Comparison of ENCODE assay signal across 9 mouse cellular contexts in the genomic region with DNA sequence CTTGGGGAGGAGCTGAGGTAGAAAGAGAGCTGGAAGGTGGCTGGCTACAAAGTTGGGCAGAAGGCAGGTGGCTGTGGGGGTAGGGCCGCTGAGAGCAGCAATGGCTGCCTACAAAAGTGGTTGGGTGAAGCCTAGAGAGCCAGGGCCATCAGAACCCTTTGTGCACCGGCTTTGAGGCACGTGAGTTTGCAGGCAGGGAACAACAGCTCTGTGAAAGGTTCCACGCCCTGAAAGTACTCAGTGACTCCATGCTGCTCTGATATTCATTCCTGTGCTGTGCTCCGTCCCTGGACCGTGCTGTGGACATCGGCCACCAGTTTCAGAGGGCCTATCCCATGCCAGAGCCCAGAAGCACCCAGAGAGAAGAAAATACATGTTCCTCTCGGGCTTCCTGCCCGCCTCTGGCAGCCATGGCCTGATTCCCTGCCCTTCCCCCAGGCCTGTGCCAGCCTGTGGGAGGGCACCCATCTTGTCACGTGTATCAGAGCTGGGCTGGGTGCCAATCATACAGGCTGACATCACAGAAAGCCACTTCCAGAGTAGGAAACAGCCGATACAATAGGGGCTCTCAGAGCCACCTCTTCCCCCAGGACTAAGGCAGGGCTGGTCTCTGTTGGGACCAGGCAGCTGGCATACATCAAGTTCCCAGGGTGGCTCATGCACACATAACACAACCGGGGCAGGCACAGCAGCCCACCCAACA.
DNase-seq lines count a peak whose midpoint lies in the region; ATAC-seq lines count a peak whose summit lies in the region.
"Had no signal": no experiment of that assay in that cellular context is flagged by ENCODE, and none has a peak within 500 bp of the region (broad histone marks: within the 10 kb centered on the region; RNA-seq: fewer than 3 reads in every experiment).

No protein-coding gene starts in this region.

- peaks cover 3% of the 10 kb centered on the region; the same call in 1 of the 2 replicates for H3K4me1 ChIP-seq in kidney, embryonic 15.5 days
- H3K4me1 ChIP-seq: megakaryocyte, embryonic 14.5 days had no signal

- 76% methylated on average over 12 of the region's 12 CpGs for WGBS in kidney, embryonic 15.5 days

- H3K27ac ChIP-seq in kidney, embryonic 15.5 days, result no peak overlapping the region

- ATAC-seq in kidney, embryonic 15.5 days (replicated peaks; ENCODE audit: low FRiP score), result peak; percentile 48; the same call in 1 of the 2 replicates
- no peak for ATAC-seq in megakaryocyte, adult 5-6 weeks (ENCODE audit: poor library complexity, severe bottlenecking)

- H3K9ac ChIP-seq in kidney, embryonic 15.5 days, result no peak overlapping the region

- H3K4me2 ChIP-seq in kidney, embryonic 15.5 days, result no peak overlapping the region

- DNase-seq in adrenal gland, postnatal 10 days, result peak; percentile 82
- peak; percentile 65 to 80 for DNase-seq in cerebellum, postnatal 25 days
- peak; percentile 49 to 74 for DNase-seq in heart, adult 9 months (ENCODE audit: low spot score in 2 of 2)
- peak; percentile 97 for DNase-seq in left cerebral cortex, postnatal 4 days
- peak; percentile 76 for DNase-seq in retina, postnatal 7 days (ENCODE audit: low read depth, low spot score)
- DNase-seq in thymus, postnatal 4 days, result no peak

- peaks cover 15% of the 10 kb centered on the region for H3K27me3 ChIP-seq in kidney, embryonic 15.5 days

- no peak overlapping the region for H3K4me3 ChIP-seq in kidney, embryonic 15.5 days (replicated peaks)
- H3K4me3 ChIP-seq: megakaryocyte, embryonic 14.5 days had no signal

- H3K9me3 ChIP-seq in kidney, embryonic 15.5 days (replicated peaks), result no peaks in the 10 kb centered on the region
- H3K9me3 ChIP-seq: megakaryocyte, embryonic 14.5 days had no signal

- intact Hi-C loops in left cerebral cortex, postnatal 4 days (cut with DNase I), result no loop called here

- H3K36me3 ChIP-seq in kidney, embryonic 15.5 days, result no peaks in the 10 kb centered on the region
